Mouse (Mus musculus) forelimb bud, embryonic 11.5 days (tissue): ENCODE results near the gene Ogdh.
"Not testable (repeated sequence)": the region's sequence is repeated elsewhere in the genome, so short reads cannot be mapped to it uniquely, and the experiment has no call there.

ENCODE experiments used
- DNase-seq: peaks from one replicate; pipeline ENCODE4 v3.0.0-alpha.2; 2012; ENCODE audit warnings: low read depth, low spot score

Ogdh gene

DNA sequence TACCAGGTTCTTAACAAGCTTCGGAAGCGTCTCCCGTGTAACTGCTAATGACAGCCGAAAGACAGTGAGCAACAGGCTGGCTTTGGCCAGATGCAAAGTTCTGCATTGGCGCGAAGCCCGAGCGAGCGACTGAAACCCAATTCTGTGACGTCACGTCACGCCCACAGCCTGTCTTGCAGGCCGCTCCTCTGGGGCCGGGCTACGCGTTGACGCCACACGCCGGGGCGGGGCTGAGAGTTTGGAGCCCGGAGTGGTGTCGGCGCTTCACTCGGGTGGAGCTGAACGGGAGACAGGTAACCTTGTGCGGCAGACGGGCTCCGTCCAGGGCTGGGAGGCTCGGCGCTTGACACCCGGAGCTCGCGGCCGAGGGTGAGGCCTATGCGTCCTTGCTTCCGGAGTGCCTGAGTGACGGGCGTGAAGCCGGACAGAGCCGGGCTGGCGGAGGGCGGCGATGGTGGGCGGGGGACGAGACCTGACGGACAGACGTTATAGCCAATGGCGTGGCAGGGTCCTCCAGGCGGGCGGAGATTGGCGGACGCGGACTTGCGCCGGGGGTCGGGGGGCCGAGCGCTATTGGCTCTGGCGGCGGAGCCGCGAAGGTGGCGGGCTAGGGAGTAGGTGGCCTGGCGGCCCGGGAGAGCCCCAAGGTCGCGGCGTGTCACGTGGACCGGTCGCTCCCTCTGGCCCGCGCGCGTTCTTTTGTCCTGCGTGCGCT, at the start of gene Ogdh:
Gene Ogdh, plus strand, starts transcription at position 233 of the 715 bp plus-strand sequence.
- peak; percentile 97 for DNase-seq

DNA sequence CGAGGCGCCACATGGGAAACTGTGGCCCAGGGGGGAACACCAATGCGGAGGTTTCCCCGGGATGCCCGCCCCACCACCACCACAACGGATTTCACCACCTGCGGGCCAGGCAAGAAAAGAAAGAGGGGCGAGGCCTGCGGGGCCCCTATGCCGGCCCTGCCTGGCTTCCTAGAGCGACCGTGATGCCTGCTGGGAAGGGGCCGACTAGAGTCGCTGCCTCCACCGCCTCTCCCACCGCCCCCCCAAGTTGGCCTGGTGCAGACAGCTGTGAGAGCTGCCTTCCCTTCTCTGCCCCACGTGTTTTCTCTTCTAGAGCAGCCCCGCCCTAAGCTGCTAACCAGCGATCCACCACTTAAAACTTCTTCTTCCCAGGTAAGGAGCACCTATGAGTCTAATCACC, 46.7 kb upstream of the Ogdh start:
- DNase-seq: no peak

DNA sequence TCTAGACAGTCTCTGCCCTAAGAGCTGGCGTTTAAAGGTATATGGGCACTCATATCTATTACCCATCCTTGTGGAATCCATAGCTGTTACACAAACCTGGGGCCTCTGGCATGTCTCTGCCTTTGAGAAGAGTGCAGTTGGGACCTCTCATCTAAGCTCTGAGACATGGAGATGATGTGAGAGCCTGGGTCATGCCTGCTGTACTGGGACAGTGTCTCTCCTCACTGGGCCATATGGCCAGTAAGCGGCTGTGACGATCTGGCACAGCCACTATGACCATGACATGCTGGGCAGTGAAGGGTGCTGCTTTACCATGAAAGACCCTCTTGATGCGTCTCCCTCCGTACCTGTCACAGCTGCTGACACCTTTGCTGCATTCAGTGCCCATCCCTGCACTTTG, 39.2 kb upstream of the Ogdh start:
- no peak for DNase-seq

DNA sequence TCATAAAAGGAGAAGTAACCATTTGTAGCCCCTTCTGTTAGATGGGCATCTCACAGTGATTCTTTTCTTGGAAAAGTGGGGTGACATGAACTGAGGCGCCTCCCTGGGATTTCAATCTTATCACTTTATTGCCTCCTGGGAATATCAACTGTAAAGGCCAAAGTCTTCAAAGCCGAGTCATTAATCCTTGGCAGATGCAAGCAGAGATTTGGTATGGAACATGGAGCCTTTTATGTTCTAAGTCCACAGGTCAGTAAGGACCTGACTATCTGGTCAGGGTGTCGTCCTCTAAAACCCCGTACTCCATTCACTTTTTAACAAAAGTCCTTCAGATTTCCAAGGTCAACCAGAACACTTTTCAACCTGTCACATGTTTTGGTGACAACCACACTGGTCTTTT, 38.6 kb upstream of the Ogdh start:
- DNase-seq: no peak

DNA sequence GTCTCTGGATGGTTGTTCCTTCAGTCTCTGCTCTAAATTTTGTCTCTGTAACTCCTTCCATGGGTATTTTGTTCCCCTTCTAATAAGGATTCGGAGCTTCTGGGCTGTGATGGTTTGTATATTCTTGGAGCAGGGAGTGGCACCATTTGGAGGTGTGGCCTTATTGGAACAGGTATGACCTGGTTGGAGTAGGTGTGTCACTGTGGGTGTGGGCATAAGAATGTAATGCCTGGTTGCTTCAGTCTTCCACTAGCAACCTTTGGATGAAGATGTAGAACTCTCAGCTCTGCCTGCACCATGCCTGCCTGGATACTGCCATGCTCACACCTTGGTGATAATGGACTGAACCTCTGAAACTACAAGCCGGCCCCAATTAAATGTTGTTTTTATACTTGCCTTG, 36.8 kb upstream of the Ogdh start:
- not testable (repeated sequence) for DNase-seq

DNA sequence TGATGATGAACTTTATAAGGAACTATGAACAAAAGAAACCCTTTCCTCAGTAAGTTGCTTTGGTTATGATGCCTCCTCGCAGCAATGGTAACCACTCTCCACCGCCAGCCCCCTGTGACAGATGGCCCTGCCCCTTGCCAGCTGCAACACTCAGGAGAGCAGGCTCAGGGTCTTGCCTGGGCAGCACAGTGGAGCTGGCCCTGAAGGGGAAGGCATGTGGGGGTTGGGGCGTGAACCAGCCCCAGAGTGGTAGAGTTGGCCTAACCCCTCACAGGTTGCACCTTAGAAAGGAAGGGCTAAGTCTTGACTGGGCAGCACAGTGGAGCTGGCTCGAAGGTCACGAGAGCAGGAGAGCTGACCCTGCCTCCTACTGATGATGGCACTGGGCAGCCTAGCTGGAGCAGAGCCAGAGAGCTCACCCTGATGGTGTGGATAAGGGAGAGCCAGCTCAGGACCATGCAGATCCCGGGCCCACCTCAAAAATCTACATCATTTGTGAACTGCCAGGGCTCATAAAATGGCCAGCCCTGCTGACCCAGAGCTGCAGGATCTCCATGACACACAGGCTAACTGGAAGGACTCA, 34.9 kb upstream of the Ogdh start:
- DNase-seq: no peak

DNA sequence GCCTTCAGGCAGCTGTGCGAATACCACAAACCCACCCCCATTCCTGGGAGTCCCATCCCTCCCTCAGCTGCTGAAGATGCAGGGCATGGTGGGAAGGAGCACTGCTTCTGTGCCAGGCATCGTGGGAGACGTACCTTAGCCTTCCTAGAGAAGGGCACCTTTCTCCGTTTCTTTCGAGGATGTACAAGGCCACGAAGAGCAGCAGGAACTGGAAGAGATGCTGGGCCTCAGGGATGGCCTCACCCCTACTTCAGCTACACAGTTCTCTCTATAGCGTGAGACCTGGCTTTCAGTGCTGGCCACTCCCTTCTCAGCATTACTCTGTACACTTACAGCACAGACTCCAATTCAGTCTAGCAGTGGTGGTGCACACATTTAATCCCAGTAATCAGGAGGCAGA, 32.0 kb upstream of the Ogdh start:
- no peak for DNase-seq

DNA sequence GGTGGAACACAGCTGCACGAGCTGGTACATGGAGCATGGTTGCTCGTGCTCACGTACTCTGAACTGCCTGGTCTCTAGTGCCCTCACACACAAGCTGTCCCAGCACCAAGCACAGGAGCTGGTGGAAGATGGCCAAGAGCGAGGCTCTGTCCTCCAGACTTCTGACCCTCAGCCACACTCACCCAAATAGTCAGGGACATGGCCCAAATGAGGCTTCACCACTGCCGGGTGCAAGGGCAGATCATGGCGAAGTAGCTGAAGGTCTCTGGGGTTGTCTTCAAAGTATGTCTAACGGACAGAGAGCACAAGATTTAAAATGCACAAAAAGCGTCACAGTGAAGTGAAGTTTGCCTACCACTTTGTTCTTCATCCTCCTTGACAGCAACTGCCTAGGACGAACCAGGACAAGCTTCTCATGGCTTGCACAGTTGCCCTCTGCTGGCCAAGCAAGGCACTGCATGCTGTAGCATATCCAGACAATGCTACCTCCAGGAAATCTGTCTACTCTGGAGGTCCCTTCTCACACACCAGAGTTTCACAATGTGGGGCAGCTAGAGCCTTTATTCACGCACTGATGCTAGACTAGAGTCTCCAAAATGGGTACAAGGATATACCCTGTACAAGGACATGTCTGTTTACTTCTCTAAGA, 29.9 kb upstream of the Ogdh start:
- DNase-seq: peak; percentile 73

DNA sequence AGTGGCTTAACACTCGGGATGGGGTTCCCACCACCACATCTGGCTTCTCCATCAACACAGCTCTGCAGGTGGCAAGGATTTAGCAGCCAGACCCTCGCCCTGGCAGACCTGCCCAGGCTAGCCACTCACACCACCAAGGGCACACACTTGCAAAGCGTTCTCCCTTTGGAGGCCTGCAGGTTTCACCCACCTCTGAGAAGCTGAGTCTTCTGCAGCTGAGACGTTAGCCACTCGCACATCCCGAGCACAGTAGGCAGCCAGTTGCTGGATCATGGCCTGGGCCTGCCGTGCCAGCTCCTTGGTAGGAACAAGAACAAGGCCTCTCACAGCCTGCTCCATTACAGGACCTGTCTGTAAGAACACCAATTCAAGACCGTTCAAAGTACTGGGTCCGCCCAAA, 24.8 kb upstream of the Ogdh start:
- no peak for DNase-seq

DNA sequence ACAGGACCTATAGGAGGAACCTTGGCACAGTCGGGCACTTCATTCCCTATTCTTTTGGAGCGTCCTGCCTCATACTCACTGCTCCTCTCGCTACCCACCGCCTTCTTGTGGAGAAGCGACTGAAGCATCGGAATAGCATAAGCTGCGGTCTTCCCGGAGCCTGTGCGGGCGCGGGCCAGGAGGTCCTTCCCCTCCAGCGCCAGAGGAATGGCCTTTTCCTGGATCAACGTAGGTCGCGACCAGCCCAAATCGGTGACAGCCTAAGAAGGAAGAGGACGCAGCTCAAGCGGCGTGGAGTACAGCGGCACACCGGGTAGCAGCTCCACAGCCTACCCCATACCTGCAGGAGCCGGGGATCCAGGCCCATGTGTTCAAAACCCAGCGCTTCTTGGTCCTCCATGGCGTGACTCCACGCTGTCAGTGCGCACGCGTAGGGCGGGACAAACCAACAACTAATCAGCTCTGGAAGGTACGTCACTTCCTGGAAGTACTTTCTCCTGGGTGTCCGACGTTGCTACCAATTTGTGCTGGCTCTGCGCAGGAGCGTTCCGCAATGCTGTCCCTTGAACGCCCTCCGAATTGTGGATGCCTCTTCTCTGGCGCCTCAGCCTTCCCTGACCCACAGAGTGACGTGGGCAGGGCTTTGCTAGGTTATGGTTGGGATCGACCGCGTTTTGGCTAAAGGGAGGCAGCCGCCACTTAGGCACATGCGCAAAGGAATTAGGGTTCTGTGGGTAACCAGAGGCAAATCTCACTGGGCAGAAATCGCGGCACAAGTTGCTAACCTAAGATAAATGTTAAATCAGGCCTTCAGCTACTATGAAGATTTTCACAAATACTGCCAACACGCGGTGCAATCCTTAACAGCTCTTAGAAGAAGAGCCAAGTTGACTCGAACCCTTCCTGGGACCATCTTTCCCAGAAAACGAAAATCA, 23.8 kb upstream of the Ogdh start, which contains the start of gene Ddx56:
Gene Ddx56, minus strand, starts transcription at position 453 of the 935 bp plus-strand sequence.
- DNase-seq: peak; percentile 94

DNA sequence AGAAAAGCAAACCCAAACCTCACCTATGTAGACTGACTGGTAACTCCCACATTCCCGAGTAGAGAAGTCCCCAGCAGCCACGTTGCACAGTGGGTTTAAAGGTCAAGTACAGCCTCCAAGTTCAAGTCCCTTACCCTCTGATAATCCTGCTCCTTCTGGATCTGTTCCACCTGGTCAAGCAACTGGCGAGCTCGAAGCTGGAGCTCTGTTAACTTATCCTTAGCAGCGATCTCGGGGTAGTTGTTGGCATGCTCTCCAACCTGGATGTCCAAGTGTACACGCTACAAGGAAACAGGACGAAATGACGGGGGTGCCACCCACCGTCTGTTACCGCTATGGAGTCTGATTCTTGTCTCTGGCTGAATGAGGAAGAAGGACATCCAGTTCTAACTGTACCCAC, 17.8 kb upstream of the Ogdh start:
- DNase-seq: no peak

DNA sequence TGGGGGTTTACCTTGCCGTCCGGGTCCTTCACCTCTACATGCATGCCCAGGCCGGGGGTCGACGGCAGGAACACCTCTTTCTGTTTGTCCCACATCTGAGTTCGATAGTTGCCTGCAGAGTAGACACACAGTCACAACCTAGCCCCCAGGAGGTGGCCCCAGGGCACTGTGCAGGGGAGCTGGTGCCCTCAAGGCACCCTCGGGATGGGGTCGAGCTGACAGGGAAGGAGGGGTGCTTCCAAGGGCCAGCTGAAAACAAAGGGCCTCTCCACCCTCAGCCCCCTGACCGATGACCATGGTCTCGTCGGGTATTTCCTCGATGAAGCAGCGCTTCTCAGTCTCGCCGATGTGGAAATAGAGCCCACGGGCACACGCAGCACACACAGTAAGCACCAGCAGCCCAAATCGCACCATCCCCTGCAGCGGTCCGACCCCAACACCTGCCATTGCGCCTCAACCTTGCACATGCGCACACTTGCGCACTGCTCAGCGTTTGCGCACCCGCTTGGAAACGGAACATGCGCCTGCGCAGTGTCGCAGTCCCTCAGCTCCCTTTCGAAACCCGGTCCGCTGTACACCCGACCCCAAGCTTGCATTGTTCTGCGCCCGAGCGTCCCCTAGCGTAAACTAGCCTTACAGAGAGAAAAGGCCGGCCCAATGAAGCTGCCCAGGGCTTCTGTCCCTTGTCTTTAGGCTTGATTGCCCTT, 16.9 kb upstream of the Ogdh start, which contains the start of gene Tmed4:
Gene Tmed4, minus strand, starts transcription at position 484 of the 707 bp plus-strand sequence.
- DNase-seq: peak; percentile 99

DNA sequence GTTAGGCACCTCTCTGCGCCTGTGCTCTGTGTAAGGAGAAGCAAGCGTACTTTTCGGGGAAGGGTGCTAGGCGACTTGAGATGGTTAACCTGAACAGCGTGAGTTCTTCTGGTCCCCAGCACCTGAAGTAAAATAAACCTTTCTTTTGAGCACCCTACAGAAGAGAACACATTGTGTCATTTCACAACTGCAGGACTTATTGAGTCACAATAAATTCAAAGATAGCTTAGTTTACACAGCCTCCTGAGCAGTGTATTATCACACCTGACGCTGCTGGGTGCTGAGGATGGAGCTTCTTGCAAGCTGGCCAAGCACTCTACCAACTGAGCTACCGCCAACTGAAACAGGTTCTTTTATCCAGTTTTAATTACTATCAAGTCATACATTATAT, 16.3 kb upstream of the Ogdh start:
- no peak for DNase-seq

DNA sequence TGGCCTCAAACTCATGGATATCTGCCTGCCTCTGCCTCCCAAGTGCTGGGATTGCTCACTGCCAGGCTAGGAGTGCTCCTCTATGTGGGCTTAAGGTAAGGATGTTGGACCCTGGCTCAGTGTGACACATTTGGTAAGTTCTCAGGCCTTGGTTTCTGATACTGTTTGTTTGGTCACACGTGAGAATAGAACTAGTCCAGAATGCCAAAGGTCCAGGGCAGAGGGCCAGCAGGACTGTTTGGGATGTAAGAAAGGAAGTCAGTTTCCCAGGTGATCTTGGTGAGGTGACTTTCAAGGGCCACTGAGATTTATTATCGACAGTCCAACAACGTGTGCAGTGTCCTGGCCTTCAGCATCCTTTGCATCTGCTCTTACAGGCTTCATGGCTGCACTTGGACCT, 15.0 kb upstream of the Ogdh start:
- DNase-seq: no peak

DNA sequence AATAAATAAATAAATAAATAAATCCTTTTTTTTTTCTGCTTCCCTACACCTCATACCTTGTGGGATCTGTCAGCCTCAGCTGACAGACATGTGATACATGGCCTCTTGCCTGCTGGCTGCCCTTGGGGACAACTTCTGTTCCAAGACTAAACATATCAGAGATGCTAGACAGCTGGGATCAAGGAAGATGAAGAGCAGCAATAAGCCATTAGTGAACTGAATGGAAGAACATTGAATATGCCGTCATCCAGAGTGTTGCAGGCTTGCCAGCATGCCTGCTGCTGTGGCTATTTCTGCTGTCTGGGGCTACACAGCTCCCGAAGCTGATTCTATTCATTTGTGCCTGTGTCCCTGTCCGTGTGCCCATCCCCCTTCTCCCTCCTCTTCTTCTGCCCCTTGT, 8.5 kb upstream of the Ogdh start:
- no peak for DNase-seq

DNA sequence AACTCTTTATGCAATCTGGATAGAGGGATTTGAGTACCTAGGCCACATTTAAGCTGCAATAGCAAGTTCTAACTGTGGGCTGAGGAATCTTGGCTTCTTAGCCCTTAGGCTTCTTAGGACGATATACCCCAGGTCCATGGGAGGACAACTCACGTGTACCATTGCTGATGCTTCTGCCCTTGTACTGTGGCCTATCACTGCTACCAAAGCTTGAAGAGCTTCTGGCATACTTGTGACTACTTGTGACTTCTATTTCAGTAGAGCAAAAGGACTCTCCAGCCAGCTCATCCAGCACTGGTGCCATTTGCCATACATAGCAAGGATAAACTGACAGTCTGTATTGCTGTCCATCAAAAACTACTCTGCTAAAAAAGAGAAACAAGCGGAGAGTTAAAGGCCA, 1.3 kb upstream of the Ogdh start:
- no peak for DNase-seq

DNA sequence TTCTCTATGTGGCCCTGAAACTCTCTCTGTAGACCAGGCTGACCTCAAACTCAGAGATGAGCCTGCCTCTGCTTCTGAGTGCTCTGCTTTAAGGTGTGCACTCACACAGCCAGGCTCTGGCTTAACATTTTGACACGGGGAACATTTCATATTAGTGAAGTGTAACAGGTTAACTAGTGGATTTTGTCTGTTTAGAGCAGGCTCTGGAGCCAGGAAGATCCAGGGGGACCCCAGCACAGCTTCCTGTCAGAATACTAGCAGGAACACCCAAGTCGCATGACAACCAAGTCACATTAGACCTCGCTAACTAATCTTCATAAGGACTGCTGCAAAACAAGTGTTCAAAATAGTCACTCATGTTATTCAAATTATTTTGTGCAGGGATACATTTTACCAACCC, 550 bp upstream of the Ogdh start:
- no peak for DNase-seq

DNA sequence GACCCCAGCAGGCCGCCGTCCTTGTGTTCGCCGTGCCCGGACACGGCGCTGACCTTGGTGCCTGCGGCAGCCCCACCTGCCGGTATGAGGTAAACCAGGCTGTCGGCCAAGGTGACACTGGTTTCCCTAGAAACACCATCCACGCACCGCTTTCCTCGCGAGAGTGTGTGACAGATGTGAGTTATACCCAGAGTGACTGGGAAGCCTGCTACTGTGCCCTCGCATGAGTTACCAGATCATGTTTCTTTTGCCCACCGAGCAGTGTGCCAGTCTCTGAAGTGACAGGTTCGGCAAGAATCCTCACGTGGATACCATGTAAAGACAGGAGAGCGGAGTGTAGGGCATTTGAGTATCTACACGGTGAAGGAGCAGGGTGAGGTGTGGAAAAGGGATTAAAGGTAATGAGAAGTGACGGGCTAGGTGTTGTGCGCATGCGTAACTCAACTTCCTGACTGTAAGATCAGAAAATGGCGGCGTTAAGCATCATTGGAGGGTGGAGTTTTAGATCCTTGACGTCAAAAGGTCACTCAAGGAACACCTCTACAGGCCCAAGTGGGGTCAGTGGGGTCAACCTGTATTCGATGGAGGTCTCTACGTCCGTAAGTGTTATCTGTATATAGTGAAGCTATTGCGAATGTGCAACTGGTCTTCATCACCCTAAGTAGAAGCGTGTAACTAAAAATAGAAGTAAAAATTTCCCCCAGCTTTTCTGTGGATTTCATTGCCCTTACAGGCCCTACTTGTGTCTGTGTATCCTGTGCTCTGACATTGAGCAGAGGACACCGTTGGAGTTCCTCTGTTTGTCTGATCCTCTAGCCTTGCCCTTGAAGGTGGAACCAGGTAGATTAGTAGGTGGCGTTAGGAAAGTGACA, 919 bp downstream of the Ogdh start:
- peak; percentile 76 for DNase-seq

DNA sequence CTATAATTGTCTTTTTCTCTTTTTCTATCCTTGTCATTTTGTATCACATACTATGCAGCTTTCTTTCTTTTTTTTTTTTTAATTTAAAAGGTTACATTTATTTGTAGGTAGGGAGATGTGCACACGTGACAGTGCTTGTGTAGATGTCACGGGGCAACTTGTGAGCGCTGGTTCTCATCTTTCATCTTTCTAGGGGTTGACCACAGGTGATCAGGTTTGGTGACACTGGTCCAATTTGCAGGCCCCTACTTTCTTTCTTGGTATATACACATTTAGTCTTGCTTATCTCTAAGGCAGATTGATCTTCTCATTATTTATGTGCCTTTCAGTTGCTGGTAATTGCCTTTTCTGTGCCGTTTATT, 1.5 kb downstream of the Ogdh start:
- no peak for DNase-seq

DNA sequence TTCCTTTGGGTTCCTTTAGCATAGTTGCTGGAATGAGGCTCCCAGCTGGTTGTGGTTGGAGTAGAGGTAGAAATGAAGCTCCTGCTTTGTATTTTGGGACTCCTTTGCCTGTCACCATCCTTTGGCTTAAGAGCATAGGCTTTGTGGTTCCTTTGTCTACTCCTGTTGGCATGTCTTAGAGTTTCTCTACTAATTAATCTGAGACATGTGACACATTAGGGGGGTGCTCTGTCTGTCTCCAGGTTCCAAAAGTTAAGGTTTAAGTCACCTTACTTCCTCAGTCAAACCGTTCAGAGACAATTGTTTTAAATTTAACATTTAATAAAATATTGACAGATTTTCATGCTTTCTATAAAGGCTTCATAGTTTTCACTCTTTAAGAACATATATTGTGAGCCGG, 2.2 kb downstream of the Ogdh start:
- DNase-seq: no peak
